Mouse (Mus musculus) cerebellum, adult 11-12 months (tissue): Measurements from ENCODE around the gene Anks6.
A peak's percentile ranks its signal among the peaks of the same experiment; 100 is the strongest.
"Not testable (repeated sequence)": the region's sequence is repeated elsewhere in the genome, so short reads cannot be mapped to it uniquely, and the experiment has no call there.

Experiments
- DNase-seq: peaks from one replicate; pipeline ENCODE4 v3.0.0; 2022

The Anks6 gene

GRCm38 (mm10) chr4:47056791-47057509 is at the start of gene Anks6:
Gene Anks6, minus strand, starts transcription at chr4:47057427.
- peak; percentile 85 for DNase-seq

DNA sequence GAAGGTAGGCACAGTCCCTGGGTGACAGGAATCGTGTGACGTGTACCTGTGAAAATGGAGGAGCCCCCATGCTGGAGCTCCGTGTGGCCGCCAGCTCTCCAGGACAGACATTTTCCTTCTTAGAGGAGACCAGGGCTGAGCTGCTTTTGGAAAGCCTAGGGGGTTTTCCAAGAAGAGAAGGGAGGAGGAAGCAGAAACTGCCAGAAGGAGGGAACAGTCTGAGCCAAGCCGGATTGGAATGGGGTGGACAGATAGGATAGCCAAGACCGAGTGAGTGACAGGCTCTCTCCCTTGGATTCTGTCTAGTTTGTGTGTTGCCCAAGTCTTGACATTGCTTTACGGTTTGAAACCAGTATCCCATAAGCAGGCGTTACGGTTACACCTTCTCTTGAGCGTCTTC is 46.3 kb upstream of the Anks6 start:
- no peak for DNase-seq

DNA sequence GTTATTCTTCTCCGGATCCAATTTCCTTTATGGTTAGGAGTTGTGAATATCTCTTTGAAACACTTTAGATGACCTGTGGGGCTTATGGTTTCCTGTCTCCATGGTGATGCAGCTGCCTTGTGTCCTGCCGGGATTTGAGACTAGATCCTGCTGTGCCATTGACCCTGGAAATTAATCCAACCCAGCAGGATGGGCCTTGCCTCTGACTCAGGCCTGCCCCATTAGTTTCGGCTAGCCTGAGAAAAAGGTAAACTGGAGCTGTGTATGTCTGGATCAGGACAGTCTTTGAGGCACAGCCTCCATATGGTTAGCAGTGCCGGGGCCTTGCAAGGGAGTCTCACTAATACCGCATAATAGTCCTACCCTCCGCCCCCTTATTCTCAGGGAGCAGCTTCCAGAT is 36.4 kb upstream of the Anks6 start:
- DNase-seq: no peak

- no peak for DNase-seq
Observed at GRCm38 (mm10) chr4:47093161-47093560, 35.9 kb upstream of the Anks6 start.

DNA sequence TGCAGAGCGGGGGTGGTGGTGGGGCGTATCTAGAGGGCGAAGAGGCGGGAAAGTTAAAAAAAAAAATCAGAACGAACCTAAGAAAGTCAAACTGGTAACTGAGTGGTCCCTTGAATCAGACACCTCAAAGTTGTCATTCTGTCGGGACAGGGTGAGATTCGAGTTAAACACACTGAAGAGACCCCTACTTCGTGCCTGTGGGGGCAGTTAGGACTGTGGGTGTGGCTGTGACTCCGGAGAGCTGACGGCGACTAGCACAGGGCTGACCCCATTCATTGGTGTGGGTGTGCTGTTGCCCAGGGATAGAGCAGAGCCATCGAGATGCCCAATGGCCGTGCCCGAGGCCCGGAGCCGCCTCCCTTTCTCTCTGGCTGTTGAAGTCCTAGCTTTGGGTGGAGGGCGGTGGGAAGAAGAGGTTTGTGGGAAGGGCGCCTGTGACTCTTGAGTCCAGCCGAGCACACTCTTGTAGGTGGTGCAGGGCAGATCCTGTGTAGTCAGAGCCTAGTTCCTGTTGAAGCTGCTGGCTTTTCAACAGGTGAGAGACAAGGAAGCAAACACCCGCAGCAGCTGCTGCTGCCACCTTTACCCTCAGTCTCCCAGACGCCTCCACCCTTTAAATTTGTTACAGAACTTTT is 35.3 kb upstream of the Anks6 start:
- DNase-seq: no peak

DNA sequence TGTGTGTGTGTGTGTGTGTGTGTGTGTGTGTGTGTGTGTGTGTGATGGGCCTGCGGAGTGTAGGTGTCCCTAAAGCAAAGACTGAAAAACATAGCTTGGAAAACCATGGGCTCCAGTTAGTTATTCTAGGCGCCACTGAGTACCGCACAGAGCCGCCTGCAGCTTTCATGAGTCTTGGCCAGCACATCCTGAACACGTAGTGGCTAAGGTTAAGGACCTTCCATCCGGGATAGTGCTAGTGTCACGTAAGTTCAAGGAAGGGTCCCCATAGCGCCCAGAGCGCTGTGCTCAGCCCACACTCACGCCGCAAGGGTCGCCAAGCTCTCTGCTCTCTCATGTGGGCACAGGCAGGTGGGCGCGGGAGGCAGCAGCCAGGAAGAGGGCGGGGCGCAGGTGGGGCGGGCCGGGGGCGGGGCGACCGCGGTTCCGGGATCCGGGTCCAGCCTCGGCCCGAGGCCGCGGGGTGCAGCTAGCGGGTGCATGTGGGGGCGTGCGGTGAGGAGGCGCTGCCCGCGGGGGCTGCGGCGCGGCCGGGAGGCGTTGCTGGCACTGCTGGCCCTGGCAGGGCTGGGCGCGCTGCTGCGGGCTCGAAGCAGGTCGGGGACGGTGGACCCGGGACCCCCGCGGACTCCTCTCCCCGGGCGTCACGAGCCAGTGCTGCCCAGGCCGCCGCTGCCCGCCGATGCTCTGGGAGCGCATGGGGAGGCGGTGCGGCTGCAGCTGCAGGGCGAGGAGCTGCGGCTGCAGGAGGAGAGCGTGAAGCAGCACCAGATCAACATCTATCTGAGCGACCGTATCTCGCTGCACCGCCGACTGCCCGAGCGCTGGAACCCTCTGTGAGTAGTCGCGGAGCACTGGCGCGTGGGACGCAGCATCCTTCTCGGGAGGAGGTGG is 34.5 kb upstream of the Anks6 start, which contains the start of gene Galnt12:
Gene Galnt12 (plus strand): TSS at position 417 of the 894 bp plus-strand sequence.
- DNase-seq: no peak

DNA sequence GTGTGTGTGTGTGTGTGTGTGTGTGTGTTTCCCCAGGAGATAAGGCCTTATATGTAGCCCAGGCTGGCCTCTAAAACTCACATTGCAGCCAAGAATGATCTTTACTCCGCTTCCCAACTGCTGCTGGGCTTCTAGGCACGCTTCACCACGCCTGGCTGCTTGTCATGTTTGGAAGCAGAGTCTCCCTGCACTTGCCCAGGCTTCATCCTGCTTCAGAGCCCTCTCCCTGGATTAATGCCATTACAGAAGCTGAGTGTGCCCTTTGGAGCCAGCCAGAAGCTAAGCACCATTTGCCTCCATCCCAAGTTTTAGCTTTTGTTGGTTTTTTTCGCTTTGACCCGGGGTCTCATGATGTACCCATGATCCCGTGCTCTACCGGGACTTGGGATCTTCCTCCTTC is 31.4 kb upstream of the Anks6 start:
- no peak for DNase-seq

DNA sequence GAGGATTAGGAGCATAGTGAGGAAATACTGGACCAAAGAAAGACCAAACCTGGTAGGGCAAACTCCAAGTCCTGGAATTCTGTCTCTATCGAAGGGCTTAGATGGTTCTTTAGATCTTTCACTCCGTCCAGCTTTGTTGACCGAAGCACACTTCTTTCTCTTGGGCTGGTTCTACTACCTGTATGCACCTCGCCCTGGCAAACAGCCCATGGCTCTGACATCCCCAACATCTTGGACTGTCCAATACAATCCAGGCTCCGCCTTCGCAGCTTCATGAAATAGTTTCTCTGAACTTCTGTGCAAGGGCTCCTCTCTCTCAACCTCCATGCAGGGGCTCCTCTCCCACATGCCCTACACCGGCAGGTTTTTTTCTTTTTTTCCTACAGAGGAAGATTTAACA is 26.6 kb upstream of the Anks6 start:
- no peak for DNase-seq

- no peak for DNase-seq
Observed at GRCm38 (mm10) chr4:47080647-47081010, 23.4 kb upstream of the Anks6 start.

DNA sequence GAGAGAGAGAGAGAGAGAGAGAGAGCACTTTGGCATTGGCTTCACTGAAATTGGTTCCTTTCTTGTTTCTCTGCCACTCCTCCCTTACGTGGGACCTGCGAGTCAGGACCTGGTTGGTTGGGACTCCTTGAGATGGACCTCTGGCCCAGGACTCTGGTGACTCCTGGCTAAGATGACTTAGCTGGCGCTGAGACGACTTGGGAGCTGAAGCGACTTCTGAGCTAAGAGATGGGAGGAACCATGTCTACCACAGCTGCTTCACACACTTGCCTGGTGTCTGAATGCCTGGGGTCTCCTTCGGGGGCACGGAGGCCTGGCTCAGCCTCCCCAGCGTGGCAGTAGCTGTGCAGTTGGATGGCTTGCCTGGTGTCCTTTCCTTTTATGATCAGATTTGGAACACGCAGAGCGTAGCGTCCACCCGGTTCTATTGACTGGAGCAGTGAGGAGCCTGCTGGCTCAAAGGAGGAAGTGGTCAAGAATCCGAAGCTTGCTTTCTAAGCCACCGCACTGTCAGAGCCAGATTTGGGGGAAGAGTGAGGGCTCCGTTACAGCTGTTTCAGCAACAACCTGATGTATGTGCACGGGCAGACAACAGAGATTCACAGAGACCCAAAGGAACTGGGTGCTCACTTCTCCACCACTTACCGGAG is 22.9 kb upstream of the Anks6 start:
- no peak for DNase-seq

GRCm38 (mm10) chr4:47075054-47075453 is 17.8 kb upstream of the Anks6 start:
- no peak for DNase-seq

DNA sequence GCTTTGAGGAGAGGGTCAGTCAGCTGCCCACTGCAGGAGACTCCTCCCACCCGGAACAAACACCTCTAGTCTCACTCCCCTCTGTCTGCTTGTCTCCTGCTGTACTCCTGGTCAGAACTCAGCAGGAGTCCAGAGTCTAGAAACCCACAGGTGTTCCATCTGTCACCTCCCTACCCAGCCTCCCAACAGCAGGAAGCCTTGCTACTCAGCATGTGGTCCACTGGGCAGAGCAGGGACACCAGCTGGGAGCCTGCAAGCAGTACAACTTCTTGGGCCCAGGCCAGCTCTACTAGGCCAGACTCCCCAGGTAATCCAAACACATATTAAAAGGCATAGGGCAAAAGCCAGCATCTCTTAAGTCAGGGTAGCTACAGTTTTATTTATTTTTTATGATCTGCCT is 3.7 kb upstream of the Anks6 start:
- peak; percentile 40 for DNase-seq

- peak; percentile 51 for DNase-seq
Observed at GRCm38 (mm10) chr4:47057510-47058325, 491 bp upstream of the Anks6 start.

DNA sequence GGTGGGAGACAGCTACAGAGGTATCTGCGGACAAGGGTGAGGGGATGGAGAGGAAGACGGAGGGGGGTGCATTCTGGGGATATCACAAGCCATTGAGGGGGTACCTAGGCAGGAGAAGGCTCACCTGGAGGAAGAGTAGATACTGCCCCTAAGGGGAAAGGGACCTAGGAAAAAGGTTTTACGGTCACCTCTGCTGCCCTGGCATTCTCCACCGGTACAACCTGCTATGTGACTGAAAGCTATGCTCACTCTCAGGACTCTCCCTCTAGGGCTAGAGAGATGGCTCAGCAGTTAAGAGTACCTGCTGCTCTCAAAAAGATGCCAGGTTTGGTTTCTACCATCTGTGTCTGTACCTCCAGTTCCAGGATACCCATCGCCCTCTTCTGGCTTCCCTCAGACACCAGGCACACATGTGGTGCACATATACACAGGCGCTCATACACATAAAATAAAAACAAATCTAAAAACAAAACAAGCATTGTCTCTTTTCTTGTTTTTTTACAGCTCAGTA is 1.6 kb downstream of the Anks6 start:
- DNase-seq: peak; percentile 50

DNA sequence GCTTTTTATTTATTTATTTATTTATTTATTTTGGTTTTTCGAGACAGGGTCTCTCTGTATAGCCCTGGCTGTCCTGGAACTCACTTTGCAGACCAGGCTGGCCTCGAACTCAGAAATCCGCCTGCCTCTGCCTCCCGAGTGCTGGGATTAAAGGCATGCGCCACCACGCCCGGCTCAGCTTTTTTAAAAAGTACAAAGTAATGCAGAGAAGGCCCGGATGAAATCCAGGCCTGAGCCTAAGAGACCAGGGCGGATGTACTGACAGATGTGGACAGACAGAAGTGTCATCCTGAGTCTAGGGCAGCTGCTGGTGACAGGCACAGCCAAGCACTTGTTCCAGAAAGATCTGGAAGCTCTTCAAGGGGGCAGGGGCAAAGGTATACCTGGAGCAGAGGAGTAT is 2.1 kb downstream of the Anks6 start:
- not testable (repeated sequence) for DNase-seq

DNA sequence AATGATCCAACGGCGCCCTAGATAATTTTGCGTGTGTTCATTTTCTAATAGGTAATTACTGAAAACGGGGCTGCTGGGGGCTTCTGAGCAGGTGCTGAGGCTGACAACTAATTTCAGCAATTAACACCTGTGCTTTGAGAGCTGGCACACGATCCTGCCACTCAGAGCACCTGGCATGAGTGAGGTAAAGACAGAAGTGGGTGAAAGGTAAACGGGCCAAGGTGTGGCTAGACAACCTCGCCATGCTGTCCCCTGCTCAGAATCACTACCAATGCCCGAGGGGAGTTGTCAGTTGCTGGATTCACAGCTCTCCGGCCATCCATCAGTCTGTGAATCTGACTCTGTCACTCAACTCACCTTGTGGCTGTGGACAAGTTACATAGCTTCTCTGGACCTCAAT is 5.3 kb downstream of the Anks6 start:
- DNase-seq: no peak

- DNase-seq: no peak
Observed at GRCm38 (mm10) chr4:47050642-47051381, 6.4 kb downstream of the Anks6 start.

DNA sequence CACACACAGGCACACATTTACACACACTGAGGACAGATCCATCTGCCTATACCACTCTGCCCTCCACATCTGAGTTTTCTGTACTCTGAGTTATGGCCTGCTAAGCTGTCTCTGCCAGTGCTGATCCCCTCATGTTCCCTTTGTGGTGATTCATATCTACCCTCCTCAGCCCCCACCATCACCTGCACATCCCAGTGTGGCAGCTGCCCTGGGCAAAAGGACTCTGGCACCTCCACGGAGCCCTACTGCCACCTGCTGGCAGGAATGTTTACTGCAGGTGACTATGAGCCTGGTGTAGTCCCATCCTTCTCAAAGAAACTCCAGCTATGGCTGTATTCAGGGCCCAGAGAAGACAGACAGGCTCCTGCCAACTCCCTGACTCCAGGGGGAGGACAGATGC is 7.1 kb downstream of the Anks6 start:
- peak; percentile 81 for DNase-seq

DNA sequence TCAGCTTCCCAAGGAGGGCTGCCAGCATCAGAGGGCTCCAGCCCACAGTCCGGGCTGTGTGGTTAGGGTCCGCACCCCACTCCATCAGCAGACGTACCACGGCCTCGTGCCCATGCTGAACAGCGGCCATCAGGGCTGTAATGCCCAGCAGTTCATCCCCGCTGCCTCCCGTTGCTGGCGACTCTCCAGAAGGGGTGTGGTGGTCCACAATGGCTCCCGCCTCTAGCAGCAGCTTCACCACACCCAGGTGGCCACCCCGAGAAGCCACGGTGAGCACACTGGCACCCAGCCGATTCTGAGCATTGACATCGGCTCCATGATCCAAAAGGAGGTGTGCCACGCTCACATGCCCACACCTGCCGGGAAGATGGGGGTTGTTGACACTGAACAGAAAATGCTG is 8.0 kb downstream of the Anks6 start:
- DNase-seq: no peak

- DNase-seq: no peak
Observed at GRCm38 (mm10) chr4:47047765-47048164, 9.5 kb downstream of the Anks6 start.

GRCm38 (mm10) chr4:47046974-47047373 is 10.3 kb downstream of the Anks6 start:
- DNase-seq: no peak
